Mouse (Mus musculus) lung, postnatal 0 days (tissue): ENCODE results near the gene Nr1h5.

Source experiments
- CTCF ChIP-seq: IDR thresholded peaks from 2 replicates; pipeline ENCODE4 v1.5.1; 2016; ENCODE audit warnings: antibody characterized with exemption, mild to moderate bottlenecking
- EP300 ChIP-seq: IDR thresholded peaks from 2 replicates; pipeline ENCODE4 v1.6.1; 2016; ENCODE audit warnings: antibody characterized with exemption, mild to moderate bottlenecking, control low read depth

DNA sequence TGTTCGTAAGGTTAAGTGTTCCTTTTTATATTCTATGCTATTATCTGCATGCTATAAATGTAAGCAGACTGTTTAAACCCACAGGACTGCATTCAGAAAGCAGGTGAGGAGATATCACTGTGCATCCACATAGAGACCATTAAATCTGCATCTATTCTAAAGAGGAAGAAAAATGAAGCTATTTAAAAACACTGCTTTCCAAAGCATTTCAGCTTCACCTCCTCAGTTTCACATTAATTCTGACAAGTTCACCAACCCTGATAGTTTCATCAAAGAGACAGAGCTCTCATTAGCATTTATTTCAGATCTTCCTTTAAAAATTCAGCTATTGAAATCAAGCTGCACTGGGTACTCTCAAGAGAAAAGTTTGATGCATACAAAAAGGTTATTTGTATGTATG is 25.8 kb downstream of the Nr1h5 start:
- no peak for TF ChIP-seq CTCF
- TF ChIP-seq EP300: no peak
